Mouse (Mus musculus) embryonic facial prominence, embryonic 12.5 days (tissue): Measurements from ENCODE around the gene Abca12. TPM values are rescaled to one million over a fixed set of nuclear protein-coding genes. Genes with fewer than 3 reads are reported as not detected.

Experiments
- ATAC-seq: fragments of 200-750 bp; cut with Nextera tagmentation; 2 replicates; pipeline ENCODE4 v1.8.0; 2017; ENCODE audit not compliant: insufficient number of reproducible peaks, insufficient read depth, low FRiP score, low TSS enrichment
- H3K27ac ChIP-seq: fragments of 300-500 bp; sonication (generic); 2 replicates; pipeline ENCODE4 v1.5.1; 2016; ENCODE audit warnings: mild to moderate bottlenecking
- H3K27me3 ChIP-seq: fragments of 300-500 bp; sonication (generic); 2 replicates; pipeline ENCODE4 v1.6.1; 2016; ENCODE audit warnings: mild to moderate bottlenecking, moderate library complexity
- H3K36me3 ChIP-seq: fragments of 300-500 bp; sonication (generic); 2 replicates; pipeline ENCODE4 v1.6.1; 2016; ENCODE audit warnings: mild to moderate bottlenecking
- H3K4me1 ChIP-seq: fragments of 300-500 bp; sonication (generic); 2 replicates; pipeline ENCODE4 v1.6.1; 2016
- H3K4me2 ChIP-seq: fragments of 300-500 bp; sonication (generic); replicated peaks from 2 replicates; pipeline ENCODE4 v1.6.1; 2016; ENCODE audit warnings: mild to moderate bottlenecking, moderate library complexity
- H3K4me3 ChIP-seq: fragments of 300-500 bp; sonication (generic); 2 replicates; pipeline ENCODE4 v1.5.1; 2016; ENCODE audit warnings: mild to moderate bottlenecking
- H3K9ac ChIP-seq: fragments of 300-500 bp; sonication (generic); 2 replicates; pipeline ENCODE4 v1.6.1; 2016; ENCODE audit warnings: mild to moderate bottlenecking, moderate library complexity
- H3K9me3 ChIP-seq: fragments of 300-500 bp; sonication (generic); 2 replicates; pipeline ENCODE4 v1.6.1; 2016; ENCODE audit warnings: mild to moderate bottlenecking, moderate library complexity
- WGBS: fragments of 180-500 bp; shearing (Covaris S2); methylation state at CpG from one replicate; pipeline ENCODE4 v1.1.7; 2016; 5-methylcytosine and 5-hydroxymethylcytosine counted together
- polyA plus RNA-seq: library from polyadenylated mRNA; unstranded; fragments of >200 nt; fragmentation: Nextera tagmentation; extraction: Ambion mirVana; gene quantifications from 2 replicates; pipeline ENCODE4 v1.2.1, GENCODE M21; 2016

Gene Abca12
- 0.04 TPM in 2 replicates for polyA plus RNA-seq

- Histone ChIP-seq H3K27ac (no peak within 1 kb of the TSS), H3K9ac (no peak within 1 kb of the TSS), H3K36me3 (no peaks in the 10 kb centered on the region), H3K4me3 (no peak within 1 kb of the TSS), H3K4me2 (no peak within 1 kb of the TSS), H3K9me3 (no peaks in the 10 kb centered on the region), H3K4me1 (no peaks in the 10 kb centered on the region), H3K27me3 (no peaks in the 10 kb centered on the region)
- ATAC-seq, result no peak
- 87% methylated on average over 7 of the region's 7 CpGs for whole genome bisulfite sequencing
Measured at GRCm38 (mm10) chr1:71414810-71415209, at the start of gene Abca12. Gene Abca12 (minus strand): TSS chr1:71414910.

DNA sequence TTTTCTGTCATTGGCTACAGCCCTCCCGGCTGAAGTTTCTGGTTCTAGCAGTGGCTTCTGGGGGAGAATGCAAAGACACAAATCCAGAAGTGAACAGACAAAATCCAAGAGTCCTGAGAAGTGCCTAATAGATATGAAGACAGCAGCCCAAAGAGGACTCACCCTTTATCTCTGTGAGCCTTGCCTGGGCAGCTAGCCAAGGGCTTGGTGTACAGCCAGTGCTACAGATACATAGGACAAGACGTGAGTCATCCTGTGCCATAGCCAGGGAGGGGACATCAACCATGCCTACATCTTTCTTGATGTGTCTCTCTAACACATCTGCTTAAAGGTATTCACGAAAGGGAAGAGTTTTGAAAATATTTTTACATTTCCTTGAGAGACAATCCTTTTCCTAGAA lies 43.3 kb upstream of the Abca12 start:
- Histone ChIP-seq H3K27ac (no peak overlapping the region), H3K36me3 (no peaks in the 10 kb centered on the region), H3K4me1 (no peaks in the 10 kb centered on the region), H3K9ac (no peak overlapping the region), H3K9me3 (no peaks in the 10 kb centered on the region), H3K4me3 (no peak overlapping the region), H3K27me3 (no peaks in the 10 kb centered on the region), H3K4me2 (no peak overlapping the region)
- no peak for ATAC-seq
- 81% methylated on average over 3 of the region's 3 CpGs for WGBS

DNA sequence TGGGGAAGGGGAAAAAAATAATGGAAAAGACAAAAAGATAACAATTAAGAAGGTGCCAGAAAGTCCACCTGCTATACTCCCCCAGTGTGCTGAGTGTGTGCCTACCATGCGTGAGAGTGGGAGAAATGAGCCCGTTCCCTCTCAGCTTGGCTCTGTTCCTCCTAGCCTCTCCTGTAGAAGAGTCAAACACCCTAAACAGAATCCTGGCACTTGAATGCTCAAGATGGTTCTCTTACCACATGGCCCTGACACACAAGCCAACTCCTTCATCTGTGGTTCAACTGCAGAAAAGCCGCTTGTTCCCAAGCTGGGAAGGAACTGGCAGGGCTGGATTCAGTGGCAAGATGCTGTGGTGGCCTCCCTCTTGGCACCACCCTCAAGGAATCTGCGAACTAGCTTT lies 32.7 kb upstream of the Abca12 start:
- Histone ChIP-seq H3K27me3 (no peaks in the 10 kb centered on the region), H3K9me3 (no peaks in the 10 kb centered on the region), H3K4me3 (no peak overlapping the region), H3K27ac (no peak overlapping the region), H3K4me1 (peaks cover 3% of the 10 kb centered on the region; the same call in 1 of the 2 replicates), H3K36me3 (no peaks in the 10 kb centered on the region), H3K4me2 (no peak overlapping the region), H3K9ac (no peak overlapping the region)
- ATAC-seq, result no peak
- WGBS, result 90% methylated on average over 4 of the region's 4 CpGs

- Histone ChIP-seq H3K9ac (no peak overlapping the region), H3K36me3 (no peaks in the 10 kb centered on the region), H3K27ac (no peak overlapping the region), H3K4me3 (no peak overlapping the region), H3K27me3 (no peaks in the 10 kb centered on the region), H3K4me2 (no peak overlapping the region), H3K9me3 (no peaks in the 10 kb centered on the region), H3K4me1 (no peaks in the 10 kb centered on the region)
- WGBS, result 61% methylated on average over 12 of the region's 13 CpGs
- no peak for ATAC-seq
Measured at GRCm38 (mm10) chr1:71421741-71422333, 7.1 kb upstream of the Abca12 start.

- WGBS, result 91% methylated on average over 5 of the region's 5 CpGs
- Histone ChIP-seq H3K27me3 (no peaks in the 10 kb centered on the region), H3K36me3 (no peaks in the 10 kb centered on the region), H3K4me3 (no peak overlapping the region), H3K27ac (no peak overlapping the region), H3K4me2 (no peak overlapping the region), H3K9me3 (no peaks in the 10 kb centered on the region), H3K4me1 (no peaks in the 10 kb centered on the region), H3K9ac (no peak overlapping the region)
- ATAC-seq, result no peak
Measured at GRCm38 (mm10) chr1:71418467-71418866, 3.8 kb upstream of the Abca12 start.

DNA sequence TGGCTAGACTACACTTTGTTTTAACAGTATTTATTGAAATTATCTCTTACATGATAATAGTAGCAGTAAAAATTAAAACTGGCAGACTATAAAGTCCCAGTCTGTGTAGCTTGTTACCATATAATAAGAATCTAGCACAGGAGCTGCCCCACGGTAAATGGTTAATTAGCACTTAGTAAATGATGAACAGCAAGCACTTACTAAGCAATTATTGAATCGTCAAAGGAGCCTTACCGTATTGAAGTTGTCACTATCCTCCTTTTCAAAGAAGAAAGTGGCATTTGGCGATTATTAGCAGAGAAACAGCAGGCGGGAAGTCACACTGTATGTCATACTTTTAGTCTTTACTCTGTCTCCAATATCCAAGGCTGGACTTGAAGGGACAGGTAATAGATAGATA lies 3.2 kb upstream of the Abca12 start:
- ATAC-seq, result no peak
- no peak overlapping the region for H3K9ac ChIP-seq
- WGBS, result 88% methylated on average over 5 of the region's 5 CpGs
- H3K36me3 ChIP-seq, result no peaks in the 10 kb centered on the region
- H3K4me1 ChIP-seq, result no peaks in the 10 kb centered on the region
- no peaks in the 10 kb centered on the region for H3K9me3 ChIP-seq
- no peak overlapping the region for H3K4me2 ChIP-seq
- H3K27me3 ChIP-seq, result no peaks in the 10 kb centered on the region
- H3K27ac ChIP-seq, result no peak overlapping the region
- no peak overlapping the region for H3K4me3 ChIP-seq

GRCm38 (mm10) chr1:71414084-71414483 lies 626 bp downstream of the Abca12 start:
- ATAC-seq, result no peak
- 61% methylated on average over 5 of the region's 6 CpGs for WGBS
- H3K4me3 ChIP-seq, result no peak overlapping the region
- H3K9ac ChIP-seq, result no peak overlapping the region
- H3K36me3 ChIP-seq, result no peaks in the 10 kb centered on the region
- H3K27me3 ChIP-seq, result no peaks in the 10 kb centered on the region
- H3K4me2 ChIP-seq, result no peak overlapping the region
- no peaks in the 10 kb centered on the region for H3K4me1 ChIP-seq
- no peak overlapping the region for H3K27ac ChIP-seq
- no peaks in the 10 kb centered on the region for H3K9me3 ChIP-seq

DNA sequence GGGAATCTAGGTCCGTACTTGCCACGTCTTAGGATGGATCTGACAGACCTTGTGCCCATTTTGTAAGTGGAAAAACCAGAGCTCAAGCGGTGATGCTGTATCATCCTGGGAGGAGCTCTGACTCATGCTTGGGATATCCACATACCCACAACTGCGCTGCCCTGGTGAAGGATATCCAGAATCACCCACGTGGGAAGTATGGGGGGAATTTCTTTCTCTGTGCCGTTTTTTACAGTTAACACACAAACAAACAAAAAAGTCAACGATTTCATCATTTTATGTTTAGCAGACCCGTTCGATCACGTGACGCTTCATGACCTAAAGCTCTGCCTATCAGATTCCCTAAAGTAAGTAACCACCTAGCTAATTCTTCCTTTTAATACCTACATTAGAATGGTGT lies 1.6 kb downstream of the Abca12 start:
- no peaks in the 10 kb centered on the region for H3K4me1 ChIP-seq
- no peaks in the 10 kb centered on the region for H3K9me3 ChIP-seq
- no peak overlapping the region for H3K27ac ChIP-seq
- no peak overlapping the region for H3K4me2 ChIP-seq
- WGBS, result 85% methylated on average over 11 of the region's 11 CpGs
- H3K36me3 ChIP-seq, result no peaks in the 10 kb centered on the region
- H3K4me3 ChIP-seq, result no peak overlapping the region
- no peak overlapping the region for H3K9ac ChIP-seq
- H3K27me3 ChIP-seq, result no peaks in the 10 kb centered on the region
- no peak for ATAC-seq

GRCm38 (mm10) chr1:71407711-71408110 lies 7.0 kb downstream of the Abca12 start:
- Histone ChIP-seq H3K4me1 (no peaks in the 10 kb centered on the region), H3K4me2 (no peak overlapping the region), H3K27ac (no peak overlapping the region), H3K27me3 (no peaks in the 10 kb centered on the region), H3K9ac (no peak overlapping the region), H3K9me3 (no peaks in the 10 kb centered on the region), H3K4me3 (no peak overlapping the region), H3K36me3 (no peaks in the 10 kb centered on the region)
- 63% methylated on average over 7 of the region's 7 CpGs for WGBS
- no peak for ATAC-seq

DNA sequence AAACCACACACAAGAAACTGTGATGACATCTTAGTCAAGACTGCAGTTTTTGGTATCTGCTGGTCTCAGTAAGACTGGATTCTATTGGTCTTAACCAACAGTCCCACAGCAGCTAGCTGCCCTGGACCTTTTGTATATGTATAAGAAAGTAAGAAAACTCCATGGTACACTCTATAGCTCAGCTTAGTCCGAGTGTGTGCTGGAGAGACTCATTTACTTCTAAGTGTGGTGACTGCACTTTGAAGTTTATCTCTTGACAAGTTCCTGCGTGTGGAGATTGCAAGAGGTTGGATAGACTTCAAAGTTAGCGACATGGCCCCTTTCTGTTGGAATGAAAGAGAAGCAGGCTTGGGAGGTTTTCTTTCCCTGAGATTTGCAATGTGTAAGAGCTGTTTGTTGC lies 17.1 kb downstream of the Abca12 start:
- Histone ChIP-seq H3K27me3 (no peaks in the 10 kb centered on the region), H3K9ac (no peak overlapping the region), H3K4me2 (no peak overlapping the region), H3K27ac (no peak overlapping the region), H3K4me3 (no peak overlapping the region), H3K9me3 (no peaks in the 10 kb centered on the region), H3K36me3 (no peaks in the 10 kb centered on the region), H3K4me1 (no peaks in the 10 kb centered on the region)
- WGBS, result 70% methylated on average over 3 of the region's 3 CpGs
- no peak for ATAC-seq

- no peak for ATAC-seq
- no peak overlapping the region for H3K27ac ChIP-seq
- WGBS, result 86% methylated on average over 5 of the region's 5 CpGs
- H3K4me3 ChIP-seq, result no peak overlapping the region
- no peaks in the 10 kb centered on the region for H3K36me3 ChIP-seq
- no peaks in the 10 kb centered on the region for H3K27me3 ChIP-seq
- no peaks in the 10 kb centered on the region for H3K9me3 ChIP-seq
- no peak overlapping the region for H3K9ac ChIP-seq
- no peak overlapping the region for H3K4me2 ChIP-seq
- H3K4me1 ChIP-seq, result no peaks in the 10 kb centered on the region
Measured at GRCm38 (mm10) chr1:71396105-71396504, 18.6 kb downstream of the Abca12 start.

- no peaks in the 10 kb centered on the region for H3K36me3 ChIP-seq
- WGBS, result 56% methylated on average over 2 of the region's 2 CpGs
- no peak overlapping the region for H3K4me2 ChIP-seq
- no peak overlapping the region for H3K27ac ChIP-seq
- H3K9me3 ChIP-seq, result no peaks in the 10 kb centered on the region
- no peak overlapping the region for H3K9ac ChIP-seq
- no peak for ATAC-seq
- no peaks in the 10 kb centered on the region for H3K4me1 ChIP-seq
- H3K27me3 ChIP-seq, result no peaks in the 10 kb centered on the region
- no peak overlapping the region for H3K4me3 ChIP-seq
Measured at GRCm38 (mm10) chr1:71394177-71394576, 20.5 kb downstream of the Abca12 start.

GRCm38 (mm10) chr1:71393489-71393888 lies 21.2 kb downstream of the Abca12 start:
- ATAC-seq, result no peak
- H3K9ac ChIP-seq, result no peak overlapping the region

More at GRCm38 (mm10) chr1:71393489-71393888, 21.2 kb downstream of the Abca12 start:
- H3K27me3 ChIP-seq, result no peaks in the 10 kb centered on the region
- no peaks in the 10 kb centered on the region for H3K36me3 ChIP-seq
- no peak overlapping the region for H3K4me2 ChIP-seq
- WGBS, result 87% methylated on average over 8 of the region's 8 CpGs
- H3K27ac ChIP-seq, result no peak overlapping the region
- no peak overlapping the region for H3K4me3 ChIP-seq
- no peaks in the 10 kb centered on the region for H3K4me1 ChIP-seq
- no peaks in the 10 kb centered on the region for H3K9me3 ChIP-seq
